Mouse (Mus musculus) lung, adult 2 months (tissue): ENCODE results near the gene Olfr545.

ENCODE experiments used
- CTCF ChIP-seq: fragments of 200-500 bp; IDR thresholded peaks from 2 replicates; pipeline ENCODE4 v1.5.1; 2011; ENCODE audit warnings: mild to moderate bottlenecking, low read length, control low read depth; ENCODE audit not compliant: insufficient read depth
- POLR2A ChIP-seq: fragments of 200-500 bp; IDR thresholded peaks from 2 replicates; pipeline ENCODE4 v1.6.1; 2011; ENCODE audit warnings: low read depth, mild to moderate bottlenecking, control low read depth, low read length, borderline replicate concordance; ENCODE audit errors: extremely low read depth

GRCm38 (mm10) chr7:102444301-102444700 lies 55.1 kb downstream of the Olfr545 start:
- no peak for TF ChIP-seq POLR2A
- TF ChIP-seq CTCF = no peak
